Mouse (Mus musculus): ENCODE data around the gene Mvb12b. TPM values are rescaled to one million over a fixed set of nuclear protein-coding genes. Genes with fewer than 3 reads are reported as not detected.

The Mvb12b gene
- polyA plus RNA-seq, 1 experiment from 2014 or later, result 18.8 TPM

GRCm38 (mm10) chr2:33870369-33871180 lies 17.2 kb downstream of the Mvb12b start:
- Histone ChIP-seq H3K27ac (ENCODE audit: low read depth, low read length) (peak overlapping the region; percentile 78), H3K4me3 (ENCODE audit: low read length) (no peak overlapping the region), H3K36me3 (ENCODE audit: control insufficient read depth, insufficient read depth, low read length) (0 out of 2 replicates have a peak, but pooled peaks cover 5% of the 10 kb centered on the region), H3K27me3 (ENCODE audit: control insufficient read depth, insufficient read depth, low read length) (no peaks in the 10 kb centered on the region), H3K9me3 (ENCODE audit: control insufficient read depth, low read length) (no peaks in the 10 kb centered on the region), H3K4me1 (ENCODE audit: control insufficient read depth, insufficient read depth, low read length) (peaks cover 51% of the 10 kb centered on the region), H3K9ac (ENCODE audit: low read depth, low read length) (peak overlapping the region; percentile 14; the same call in 1 of the 2 replicates), H3K4me2 (replicated peaks; ENCODE audit: low read depth, low read length) (no peak overlapping the region)
- ATAC-seq (ENCODE audit: low FRiP score, low TSS enrichment), result peak; percentile 50; the same call in 1 of the 2 replicates
- 27% methylated on average over 17 of the region's 17 CpGs for WGBS

DNA sequence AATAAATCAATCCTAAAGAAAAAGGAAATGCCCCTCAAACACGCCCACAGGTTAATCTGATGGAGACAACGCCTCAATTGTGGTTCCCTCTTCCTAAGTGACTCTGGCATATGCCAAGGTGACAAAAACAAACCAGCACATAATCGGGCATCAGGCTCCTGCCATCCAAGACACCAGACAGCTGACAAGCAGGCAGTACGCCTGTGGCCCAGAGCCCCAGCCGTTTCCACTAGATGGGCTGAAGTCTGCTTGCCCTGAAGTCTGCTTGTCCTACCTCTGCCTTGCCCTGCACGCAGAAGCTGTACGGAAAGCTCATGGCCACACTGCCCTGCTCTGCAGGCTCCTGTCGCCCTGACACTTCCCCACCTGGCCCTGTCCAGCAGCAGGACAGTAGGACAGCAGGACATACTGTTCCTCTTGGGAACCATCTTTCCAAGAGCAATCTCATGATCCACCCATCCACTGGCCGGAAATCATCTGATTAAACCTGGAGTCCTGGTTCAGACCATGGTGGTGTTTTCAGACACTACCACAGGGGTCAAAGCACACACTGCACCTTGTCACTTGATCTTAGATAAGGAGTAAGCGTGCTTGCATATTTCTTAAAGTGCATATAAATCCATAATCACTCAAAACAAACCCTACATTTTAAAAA lies 17.9 kb downstream of the Mvb12b start:
- H3K27me3 ChIP-seq (ENCODE audit: control insufficient read depth, insufficient read depth, low read length), result no peaks in the 10 kb centered on the region
- H3K36me3 ChIP-seq (ENCODE audit: control insufficient read depth, insufficient read depth, low read length), result 0 out of 2 replicates have a peak, but pooled peaks cover 5% of the 10 kb centered on the region
- H3K9me3 ChIP-seq (ENCODE audit: control insufficient read depth, low read length), result no peaks in the 10 kb centered on the region
- WGBS, result 61% methylated on average over 10 of the region's 10 CpGs
- ATAC-seq (ENCODE audit: low FRiP score, low TSS enrichment), result no peak
- peaks cover 45% of the 10 kb centered on the region for H3K4me1 ChIP-seq (ENCODE audit: control insufficient read depth, insufficient read depth, low read length)
- no peak overlapping the region for H3K4me3 ChIP-seq (ENCODE audit: low read length)
- peak overlapping the region; percentile 78; the same call in 1 of the 2 replicates for H3K27ac ChIP-seq (ENCODE audit: low read depth, low read length)
- no peak overlapping the region for H3K4me2 ChIP-seq (replicated peaks; ENCODE audit: low read depth, low read length)
- no peak overlapping the region for H3K9ac ChIP-seq (ENCODE audit: low read depth, low read length)

DNA sequence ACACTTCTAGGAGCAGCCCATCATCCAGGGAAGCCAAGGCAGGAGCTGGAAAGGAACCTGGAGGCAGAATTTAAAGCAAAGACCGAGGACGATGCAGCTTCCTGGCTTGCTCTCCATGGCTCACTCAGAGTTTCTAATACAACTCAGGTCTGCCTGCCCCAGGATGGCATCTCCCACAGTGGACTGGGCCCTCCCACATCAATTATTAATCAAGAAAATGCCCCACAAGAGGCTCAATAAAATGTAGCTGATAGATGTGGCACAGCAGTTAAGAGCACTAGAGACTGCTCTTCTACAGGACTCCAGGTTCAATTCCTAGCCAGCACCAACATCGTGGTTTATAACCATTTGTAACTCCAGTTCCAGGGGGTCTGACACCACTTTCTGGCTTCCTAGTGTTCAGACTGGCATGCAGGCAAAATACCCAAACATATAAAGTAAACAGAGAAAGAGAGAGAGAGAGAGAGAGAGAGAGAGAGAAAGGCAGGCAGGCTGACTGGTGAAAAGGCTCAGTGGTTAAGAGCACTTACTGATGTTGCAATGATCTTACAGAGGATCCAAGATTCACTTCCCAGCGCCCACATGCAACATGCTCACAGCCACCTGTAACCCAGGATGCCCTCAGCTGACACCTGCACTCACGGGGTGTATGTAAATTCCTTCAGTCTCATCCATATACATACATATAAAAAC lies 18.6 kb downstream of the Mvb12b start:
- 69% methylated on average over 5 of the region's 5 CpGs for WGBS
- Histone ChIP-seq H3K27me3 (ENCODE audit: control insufficient read depth, insufficient read depth, low read length) (no peaks in the 10 kb centered on the region), H3K9me3 (ENCODE audit: control insufficient read depth, low read length) (no peaks in the 10 kb centered on the region), H3K4me1 (ENCODE audit: control insufficient read depth, insufficient read depth, low read length) (peaks cover 39% of the 10 kb centered on the region), H3K4me3 (ENCODE audit: low read length) (no peak overlapping the region), H3K36me3 (ENCODE audit: control insufficient read depth, insufficient read depth, low read length) (0 out of 2 replicates have a peak, but pooled peaks cover 5% of the 10 kb centered on the region), H3K9ac (ENCODE audit: low read depth, low read length) (no peak overlapping the region), H3K4me2 (replicated peaks; ENCODE audit: low read depth, low read length) (no peak overlapping the region), H3K27ac (ENCODE audit: low read depth, low read length) (peak overlapping the region; percentile 78; the same call in 1 of the 2 replicates)
- no peak for ATAC-seq (ENCODE audit: low FRiP score, low TSS enrichment)

GRCm38 (mm10) chr2:33868322-33868721 lies 19.4 kb downstream of the Mvb12b start:
- no peak overlapping the region for H3K4me2 ChIP-seq (replicated peaks; ENCODE audit: low read depth, low read length)
- WGBS, result 84% methylated on average over 4 of the region's 4 CpGs
- ATAC-seq (ENCODE audit: low FRiP score, low TSS enrichment), result no peak
- H3K27me3 ChIP-seq (ENCODE audit: control insufficient read depth, insufficient read depth, low read length), result no peaks in the 10 kb centered on the region
- H3K4me1 ChIP-seq (ENCODE audit: control insufficient read depth, insufficient read depth, low read length), result peaks cover 39% of the 10 kb centered on the region
- H3K4me3 ChIP-seq (ENCODE audit: low read length), result no peak overlapping the region
- no peak overlapping the region for H3K27ac ChIP-seq (ENCODE audit: low read depth, low read length)
- H3K9me3 ChIP-seq (ENCODE audit: control insufficient read depth, low read length), result no peaks in the 10 kb centered on the region
- 0 out of 2 replicates have a peak, but pooled peaks cover 2% of the 10 kb centered on the region for H3K36me3 ChIP-seq (ENCODE audit: control insufficient read depth, insufficient read depth, low read length)
- H3K9ac ChIP-seq (ENCODE audit: low read depth, low read length), result no peak overlapping the region

DNA sequence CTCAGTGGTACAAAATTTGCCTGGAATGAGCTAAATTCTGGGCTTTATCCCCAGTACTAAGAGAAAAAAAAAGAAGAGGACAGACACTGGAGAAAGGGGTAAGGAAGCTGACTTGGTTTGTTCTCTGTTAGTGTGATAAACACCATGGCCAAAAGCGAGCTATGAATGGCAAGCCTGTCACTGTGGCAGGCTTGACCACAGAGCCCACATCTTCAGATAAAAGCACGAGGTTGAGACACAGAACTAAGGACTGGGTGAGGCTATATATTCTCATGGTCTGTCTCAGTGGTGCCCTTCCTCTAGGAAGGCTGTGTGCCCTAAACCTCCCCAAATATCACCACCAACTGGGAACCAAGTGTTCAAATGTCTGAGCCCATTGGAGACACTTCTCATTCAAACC lies 31.0 kb downstream of the Mvb12b start:
- Histone ChIP-seq H3K4me3 (ENCODE audit: low read length) (no peak overlapping the region), H3K36me3 (ENCODE audit: control insufficient read depth, insufficient read depth, low read length) (peaks cover 6% of the 10 kb centered on the region; the same call in 1 of the 2 replicates), H3K27me3 (ENCODE audit: control insufficient read depth, insufficient read depth, low read length) (no peaks in the 10 kb centered on the region), H3K27ac (ENCODE audit: low read depth, low read length) (no peak overlapping the region), H3K9me3 (ENCODE audit: control insufficient read depth, low read length) (no peaks in the 10 kb centered on the region), H3K4me1 (ENCODE audit: control insufficient read depth, insufficient read depth, low read length) (peaks cover 6% of the 10 kb centered on the region; the same call in 1 of the 2 replicates), H3K9ac (ENCODE audit: low read depth, low read length) (no peak overlapping the region), H3K4me2 (replicated peaks; ENCODE audit: low read depth, low read length) (no peak overlapping the region)
- 79% methylated on average over 2 of the region's 2 CpGs for WGBS
- no peak for ATAC-seq (ENCODE audit: low FRiP score, low TSS enrichment)

DNA sequence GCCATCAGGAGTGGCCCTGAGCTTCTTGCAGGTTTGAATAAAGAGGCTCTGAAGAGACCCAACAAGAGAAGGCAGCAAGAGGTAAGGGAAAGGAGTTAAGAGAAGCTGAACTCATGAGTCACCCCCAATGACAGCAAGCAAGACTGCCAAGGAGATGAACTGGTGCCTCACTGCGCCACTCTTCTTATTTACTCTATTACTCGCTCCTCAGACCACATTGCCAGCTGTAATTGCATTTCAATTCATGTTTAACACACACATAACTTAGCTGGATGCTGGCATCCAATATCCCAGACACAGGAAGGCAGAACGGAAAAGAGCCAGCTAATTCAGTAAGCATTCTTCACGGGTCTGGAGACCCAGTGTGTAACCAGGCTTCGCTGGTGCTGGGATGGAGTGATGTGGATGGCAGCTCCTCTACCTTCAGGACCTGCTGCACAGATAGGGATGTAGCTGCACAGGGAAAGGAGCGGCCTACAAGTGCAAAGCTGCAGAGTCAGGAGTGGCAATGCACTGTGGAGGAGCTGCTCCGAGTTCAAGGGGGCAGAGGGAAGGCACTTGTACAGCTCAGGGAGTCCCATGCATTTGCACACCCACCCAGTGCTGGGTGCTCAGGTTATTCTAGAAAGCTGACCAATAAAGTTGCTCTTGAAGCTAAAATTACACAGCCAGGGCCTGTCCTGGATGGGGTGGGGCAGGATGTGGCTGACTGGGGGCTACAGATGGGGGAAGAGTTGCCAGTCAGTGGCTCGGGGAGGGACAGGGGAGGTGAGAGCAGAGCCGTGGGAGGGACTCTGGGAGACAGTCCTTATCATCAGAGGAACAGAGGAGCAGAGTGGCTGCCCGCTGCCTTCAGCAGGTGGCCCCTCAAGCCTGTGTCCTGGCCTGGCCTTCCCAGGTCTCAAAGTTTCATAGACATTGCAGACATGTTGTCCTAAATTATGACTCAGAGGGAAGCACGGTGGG lies 34.5 kb downstream of the Mvb12b start:
- H3K36me3 ChIP-seq (ENCODE audit: control insufficient read depth, insufficient read depth, low read length), result peaks cover 6% of the 10 kb centered on the region; the same call in 1 of the 2 replicates
- no peaks in the 10 kb centered on the region for H3K9me3 ChIP-seq (ENCODE audit: control insufficient read depth, low read length)
- no peak overlapping the region for H3K4me3 ChIP-seq (ENCODE audit: low read length)
- peaks cover 6% of the 10 kb centered on the region for H3K4me1 ChIP-seq (ENCODE audit: control insufficient read depth, insufficient read depth, low read length)
- H3K9ac ChIP-seq (ENCODE audit: low read depth, low read length), result no peak overlapping the region
- H3K27ac ChIP-seq (ENCODE audit: low read depth, low read length), result no peak overlapping the region
- H3K27me3 ChIP-seq (ENCODE audit: control insufficient read depth, insufficient read depth, low read length), result no peaks in the 10 kb centered on the region
- no peak overlapping the region for H3K4me2 ChIP-seq (replicated peaks; ENCODE audit: low read depth, low read length)
- WGBS, result 70% methylated on average over 11 of the region's 11 CpGs
- ATAC-seq (ENCODE audit: low FRiP score, low TSS enrichment), result no peak

DNA sequence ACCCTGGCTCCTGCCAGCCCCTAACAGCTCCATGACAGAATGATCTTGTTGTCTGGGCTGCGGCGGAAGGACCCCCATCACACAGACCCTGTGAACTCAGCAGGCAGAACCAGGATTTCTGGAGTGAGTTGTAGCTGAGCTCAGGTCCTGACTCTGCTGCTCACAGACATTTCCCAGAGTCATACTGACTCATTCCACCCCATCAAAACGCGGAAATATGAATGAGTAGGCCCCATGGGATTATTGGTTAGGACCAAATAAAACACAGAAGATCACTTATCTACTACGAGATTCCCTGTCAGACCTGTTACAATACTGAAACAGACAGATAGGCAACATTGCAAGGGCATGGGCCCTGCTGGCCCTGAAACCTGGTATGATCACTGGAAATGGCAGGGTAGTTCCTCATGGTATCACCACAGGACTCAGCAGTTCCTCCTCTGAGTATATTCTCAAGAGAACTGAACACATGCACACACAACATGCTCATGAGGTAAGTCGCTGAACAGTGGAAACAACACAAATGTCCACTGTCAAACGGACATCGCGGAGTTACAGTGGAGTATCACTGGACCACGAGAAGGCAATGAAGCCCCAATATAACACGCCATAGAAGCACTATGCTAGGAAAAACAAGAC lies 40.4 kb downstream of the Mvb12b start:
- Histone ChIP-seq H3K36me3 (ENCODE audit: control insufficient read depth, insufficient read depth, low read length) (no peaks in the 10 kb centered on the region; the same call in 1 of the 2 replicates), H3K4me1 (ENCODE audit: control insufficient read depth, insufficient read depth, low read length) (peaks cover 15% of the 10 kb centered on the region), H3K9ac (ENCODE audit: low read depth, low read length) (no peak overlapping the region), H3K4me3 (ENCODE audit: low read length) (no peak overlapping the region), H3K4me2 (replicated peaks; ENCODE audit: low read depth, low read length) (no peak overlapping the region), H3K9me3 (ENCODE audit: control insufficient read depth, low read length) (no peaks in the 10 kb centered on the region), H3K27me3 (ENCODE audit: control insufficient read depth, insufficient read depth, low read length) (no peaks in the 10 kb centered on the region), H3K27ac (ENCODE audit: low read depth, low read length) (peak overlapping the region; percentile 30; the same call in 1 of the 2 replicates)
- WGBS, result 80% methylated on average over 11 of the region's 11 CpGs
- ATAC-seq (ENCODE audit: low FRiP score, low TSS enrichment), result no peak

Measured in kidney, embryonic 14.5 days (tissue).